ENCODE assay signal across 13 mouse cellular contexts in genomic region chr9:41523969-41524368, GRCm38 (mm10).
DNase-seq lines count a peak whose midpoint lies in the region; ATAC-seq lines count a peak whose summit lies in the region.
"Had no signal": no experiment of that assay in that cellular context is flagged by ENCODE, and none has a peak within 500 bp of the region (broad histone marks: within the 10 kb centered on the region; RNA-seq: fewer than 3 reads in every experiment).

No protein-coding gene starts in this region.

- H3K9me3 ChIP-seq in midbrain, embryonic 12.5 days, result no peaks in the 10 kb centered on the region
- H3K9me3 ChIP-seq in midbrain, embryonic 11.5 days (ENCODE audit: control insufficient read depth, low read length), result no peaks in the 10 kb centered on the region
- H3K9me3 ChIP-seq in forebrain, embryonic 12.5 days, result no peaks in the 10 kb centered on the region
- H3K9me3 ChIP-seq in hindbrain, embryonic 16.5 days (ENCODE audit: control insufficient read depth, low read length), result no peaks in the 10 kb centered on the region
- H3K9me3 ChIP-seq in stomach, embryonic 16.5 days (replicated peaks; ENCODE audit: control insufficient read depth, low read length), result no peaks in the 10 kb centered on the region

- no peak overlapping the region for H3K9ac ChIP-seq in midbrain, embryonic 12.5 days (replicated peaks)
- H3K9ac ChIP-seq in midbrain, embryonic 11.5 days (ENCODE audit: low read length), result no peak overlapping the region
- H3K9ac ChIP-seq in forebrain, embryonic 12.5 days, result 0 out of 2 replicates have a peak overlapping the region, but pooled peaks have one; percentile 21
- no peak overlapping the region for H3K9ac ChIP-seq in hindbrain, embryonic 16.5 days (ENCODE audit: low read depth, low read length)
- H3K9ac ChIP-seq in stomach, embryonic 16.5 days (ENCODE audit: low read length), result no peak overlapping the region
- H3K9ac ChIP-seq: liver, postnatal 0 days had no signal

- H3K27me3 ChIP-seq in midbrain, embryonic 12.5 days, result no peaks in the 10 kb centered on the region
- H3K27me3 ChIP-seq in midbrain, embryonic 11.5 days (ENCODE audit: control insufficient read depth, insufficient read depth, low read length), result no peaks in the 10 kb centered on the region
- H3K27me3 ChIP-seq in forebrain, embryonic 12.5 days, result no peaks in the 10 kb centered on the region
- H3K27me3 ChIP-seq in hindbrain, embryonic 16.5 days (replicated peaks; ENCODE audit: control insufficient read depth, insufficient read depth, low read length), result no peaks in the 10 kb centered on the region
- no peaks in the 10 kb centered on the region for H3K27me3 ChIP-seq in stomach, embryonic 16.5 days (ENCODE audit: control insufficient read depth, insufficient read depth, low read length)

- DNase-seq in midbrain, embryonic 11.5 days (ENCODE audit: low spot score, missing footprints), result no peak
- no peak for DNase-seq in kidney, postnatal 4 days
- DNase-seq: cerebellum, adult 11-12 months; heart, adult 18-20 months; liver, postnatal 0 days had no signal

- H3K4me1 ChIP-seq in midbrain, embryonic 12.5 days, result peaks cover 26% of the 10 kb centered on the region
- peaks cover 11% of the 10 kb centered on the region for H3K4me1 ChIP-seq in midbrain, embryonic 11.5 days (ENCODE audit: control insufficient read depth, insufficient read depth, low read length)
- H3K4me1 ChIP-seq in forebrain, embryonic 12.5 days, result peaks cover 26% of the 10 kb centered on the region
- H3K4me1 ChIP-seq in hindbrain, embryonic 16.5 days (ENCODE audit: control insufficient read depth, insufficient read depth, low read depth, low read length), result peaks cover 20% of the 10 kb centered on the region
- H3K4me1 ChIP-seq in stomach, embryonic 16.5 days (ENCODE audit: control insufficient read depth, insufficient read depth, low read length), result peaks cover 18% of the 10 kb centered on the region

- 98% methylated on average over 2 of the region's 2 CpGs for WGBS in midbrain, embryonic 12.5 days
- WGBS in midbrain, embryonic 11.5 days, result 97% methylated on average over 2 of the region's 2 CpGs
- 99% methylated on average over 2 of the region's 2 CpGs for WGBS in forebrain, embryonic 12.5 days
- WGBS in hindbrain, embryonic 16.5 days, result 90% methylated on average over 2 of the region's 2 CpGs
- 97% methylated on average over 2 of the region's 2 CpGs for WGBS in stomach, embryonic 16.5 days

- peak overlapping the region; percentile 63; the same call in 1 of the 2 replicates for H3K27ac ChIP-seq in midbrain, embryonic 12.5 days (replicated peaks)
- no peak overlapping the region for H3K27ac ChIP-seq in midbrain, embryonic 11.5 days (ENCODE audit: low read depth, low read length)
- no peak overlapping the region for H3K27ac ChIP-seq in forebrain, embryonic 12.5 days
- peak overlapping the region; percentile 52 for H3K27ac ChIP-seq in hindbrain, embryonic 16.5 days (ENCODE audit: low read depth, low read length)
- no peak overlapping the region; the same call in 1 of the 2 replicates for H3K27ac ChIP-seq in stomach, embryonic 16.5 days (ENCODE audit: low read length)
- H3K27ac ChIP-seq: macrophage had no signal

- H3K4me2 ChIP-seq in midbrain, embryonic 12.5 days (replicated peaks), result no peak overlapping the region
- H3K4me2 ChIP-seq in midbrain, embryonic 11.5 days, result no peak overlapping the region
- H3K4me2 ChIP-seq in forebrain, embryonic 12.5 days, result no peak overlapping the region
- no peak overlapping the region for H3K4me2 ChIP-seq in hindbrain, embryonic 16.5 days (ENCODE audit: low read length)
- no peak overlapping the region for H3K4me2 ChIP-seq in stomach, embryonic 16.5 days (ENCODE audit: low read depth, low read length)

- no peak overlapping the region for H3K4me3 ChIP-seq in midbrain, embryonic 12.5 days
- H3K4me3 ChIP-seq in midbrain, embryonic 11.5 days (ENCODE audit: low read depth, low read length), result no peak overlapping the region
- H3K4me3 ChIP-seq in forebrain, embryonic 12.5 days (replicated peaks), result no peak overlapping the region
- no peak overlapping the region for H3K4me3 ChIP-seq in hindbrain, embryonic 16.5 days (ENCODE audit: low read length)
- H3K4me3 ChIP-seq in stomach, embryonic 16.5 days (replicated peaks; ENCODE audit: low read length), result no peak overlapping the region
- H3K4me3 ChIP-seq: myocyte had no signal

- no peak for ATAC-seq in midbrain, embryonic 12.5 days (ENCODE audit: low FRiP score, low read depth)
- ATAC-seq in midbrain, embryonic 11.5 days (ENCODE audit: low FRiP score), result no peak
- ATAC-seq in forebrain, embryonic 12.5 days (ENCODE audit: low FRiP score), result no peak
- 0 out of 2 replicates have a peak, but pooled peaks have one; percentile 27 for ATAC-seq in hindbrain, embryonic 16.5 days
- ATAC-seq in stomach, embryonic 16.5 days (ENCODE audit: insufficient read depth, low FRiP score), result peak; percentile 37; the same call in 1 of the 2 replicates
- no peak for ATAC-seq in frontal cortex, adult (ENCODE audit: low TSS enrichment)
- ATAC-seq: inflammation-experienced regulatory T-cells, adult 6 months; liver, postnatal 0 days had no signal

- H3K36me3 ChIP-seq in midbrain, embryonic 12.5 days, result peaks cover 8% of the 10 kb centered on the region
- no peaks in the 10 kb centered on the region for H3K36me3 ChIP-seq in midbrain, embryonic 11.5 days (ENCODE audit: control insufficient read depth, insufficient read depth, low read length)
- no peaks in the 10 kb centered on the region for H3K36me3 ChIP-seq in forebrain, embryonic 12.5 days (replicated peaks)
- H3K36me3 ChIP-seq in hindbrain, embryonic 16.5 days (ENCODE audit: control insufficient read depth, insufficient read depth, low read length), result no peaks in the 10 kb centered on the region
- H3K36me3 ChIP-seq in stomach, embryonic 16.5 days (ENCODE audit: control insufficient read depth, insufficient read depth, low read length), result no peaks in the 10 kb centered on the region

Comparison
In these comparisons a context has a peak if more than half of its experiments do, and no peak if none do; other contexts are left out.
1. H3K27ac ChIP-seq: peak in midbrain, embryonic 12.5 days (single experiment) and hindbrain, embryonic 16.5 days (single experiment); none in midbrain, embryonic 11.5 days (single experiment), forebrain, embryonic 12.5 days (single experiment) and stomach, embryonic 16.5 days (single experiment).
2. ATAC-seq: peak in hindbrain, embryonic 16.5 days (single experiment) and stomach, embryonic 16.5 days (single experiment); none in midbrain, embryonic 12.5 days (single experiment), midbrain, embryonic 11.5 days (single experiment), forebrain, embryonic 12.5 days (single experiment) and frontal cortex, adult (single experiment).